Mouse (Mus musculus) megakaryocyte progenitor cell, adult 5-6 weeks (primary cell): Measurements from ENCODE around the gene Gm7138. TPM values are rescaled to one million over a fixed set of nuclear protein-coding genes. Genes with fewer than 3 reads are reported as not detected.
"Not testable (repeated sequence)": the region's sequence is repeated elsewhere in the genome, so short reads cannot be mapped to it uniquely, and the experiment has no call there.

ENCODE experiments used
- ATAC-seq: replicated peaks from 2 replicates; pipeline ENCODE4 v1.8.0; 2016; ENCODE audit warnings: mild to moderate bottlenecking, moderate TSS enrichment, inconsistent platforms; ENCODE audit not compliant: poor library complexity
- total RNA-seq, 2 experiments: library from RNA; stranded (forward) in 1 of 2; stranded (reverse) in 1 of 2; fragments of 157-497, 149-512 nt in 1 of 2; fragments of 200-1000 nt in 1 of 2; gene quantifications; 2 replicates each; pipeline versions ENCODE4 v1.2.3 to v1.2.4; 2015 to 2017

Gm7138 gene
- total RNA-seq, 2 experiments from 2014 or later = not detected

GRCm38 (mm10) chr10:77751254-77751653, 25.5 kb downstream of the Gm7138 start, which contains the start of gene Gm9736:
TSS of gene Gm9736 (minus strand) at chr10:77751354.
- not testable (repeated sequence) for ATAC-seq

GRCm38 (mm10) chr10:77750686-77751085, 26.1 kb downstream of the Gm7138 start:
- not testable (repeated sequence) for ATAC-seq

- not testable (repeated sequence) for ATAC-seq
Observed at GRCm38 (mm10) chr10:77741924-77742688, 34.6 kb downstream of the Gm7138 start, which contains the start of gene Gm18596. TSS of gene Gm18596 (minus strand) at chr10:77742638.

- no peak for ATAC-seq
Observed at GRCm38 (mm10) chr10:77738929-77739328, 37.8 kb downstream of the Gm7138 start.

- no peak for ATAC-seq
Observed at GRCm38 (mm10) chr10:77735928-77736327, 40.8 kb downstream of the Gm7138 start.

GRCm38 (mm10) chr10:77729241-77729640, 47.5 kb downstream of the Gm7138 start:
- peak; percentile 42; the same call in 1 of the 2 replicates for ATAC-seq

GRCm38 (mm10) chr10:77728280-77728679, 48.5 kb downstream of the Gm7138 start:
- ATAC-seq = no peak

Other genes with a start within 250 kb of the Gm7138 start
Only the 30 nearest of the 32 such genes appear.
- 54.1 and 60.0 TPM in 2 replicates for gene Pttg1ip, start 195.2 kb downstream of the Gm7138 start, total RNA-seq (2015)
- 31.8 and 37.6 TPM in 2 replicates for gene Pttg1ip, start 195.2 kb downstream of the Gm7138 start, total RNA-seq (2017)
- gene Sumo3, start 170.8 kb downstream of the Gm7138 start, total RNA-seq (2015) = 34.5 and 38.8 TPM in 2 replicates
- 187 and 212 TPM in 2 replicates for gene Sumo3, start 170.8 kb downstream of the Gm7138 start, total RNA-seq (2017)
- gene Gm49325, start 170.7 kb downstream of the Gm7138 start, total RNA-seq (2015) = not detected in 2 replicates
- 1.1 TPM in 1 of 2 replicates, not detected in the other for gene Gm49325, start 170.7 kb downstream of the Gm7138 start, total RNA-seq (2017)
- 22.8 and 25.1 TPM in 2 replicates for gene Ube2g2, start 154.7 kb downstream of the Gm7138 start, total RNA-seq (2015)
- gene Ube2g2, start 154.7 kb downstream of the Gm7138 start, total RNA-seq (2017) = 30.4 and 34.2 TPM in 2 replicates
- gene Tspear, start 90.4 kb downstream of the Gm7138 start, total RNA-seq (2015) = 0.12 and 0.96 TPM in 2 replicates
- not detected in 2 replicates for gene Tspear, start 90.4 kb downstream of the Gm7138 start, total RNA-seq (2017)
- not detected in 2 replicates for gene Gm19402, start 86.2 kb downstream of the Gm7138 start, total RNA-seq (2015)
- not detected in 2 replicates for gene Gm19402, start 86.2 kb downstream of the Gm7138 start, total RNA-seq (2017)
- not detected in 2 replicates for gene Gm9508, start 79.7 kb downstream of the Gm7138 start, total RNA-seq (2015)
- gene Gm9508, start 79.7 kb downstream of the Gm7138 start, total RNA-seq (2017) = not detected in 2 replicates
- gene Gm10272, start 70.3 kb downstream of the Gm7138 start, total RNA-seq (2015) = not detected in 2 replicates
- not detected in 2 replicates for gene Gm10272, start 70.3 kb downstream of the Gm7138 start, total RNA-seq (2017)
- gene Gm10024, start 65.5 kb downstream of the Gm7138 start, total RNA-seq (2015) = not detected in 2 replicates
- gene Gm10024, start 65.5 kb downstream of the Gm7138 start, total RNA-seq (2017) = not detected in 2 replicates
- gene Gm10142, start 61.1 kb downstream of the Gm7138 start, total RNA-seq (2015) = not detected in 2 replicates
- not detected in 2 replicates for gene Gm10142, start 61.1 kb downstream of the Gm7138 start, total RNA-seq (2017)
- gene Krtap12-1, start 56.3 kb downstream of the Gm7138 start, total RNA-seq (2015) = not detected in 2 replicates
- not detected in 2 replicates for gene Krtap12-1, start 56.3 kb downstream of the Gm7138 start, total RNA-seq (2017)
- not detected in 2 replicates for gene Gm10100, start 50.5 kb downstream of the Gm7138 start, total RNA-seq (2015)
- not detected in 2 replicates for gene Gm10100, start 50.5 kb downstream of the Gm7138 start, total RNA-seq (2017)
- gene Gm18596, start 34.3 kb downstream of the Gm7138 start, total RNA-seq (2015) = not detected in 2 replicates
- not detected in 2 replicates for gene Gm18596, start 34.3 kb downstream of the Gm7138 start, total RNA-seq (2017)
- not detected in 2 replicates for gene Gm9736, start 25.6 kb downstream of the Gm7138 start, total RNA-seq (2015)
- not detected in 2 replicates for gene Gm9736, start 25.6 kb downstream of the Gm7138 start, total RNA-seq (2017)
- gene Gm3233, start 17.3 kb downstream of the Gm7138 start, total RNA-seq (2015) = not detected in 2 replicates
- gene Gm3233, start 17.3 kb downstream of the Gm7138 start, total RNA-seq (2017) = not detected in 2 replicates
- gene Gm3238, start 5.6 kb downstream of the Gm7138 start, total RNA-seq (2015) = not detected in 2 replicates
- not detected in 2 replicates for gene Gm3238, start 5.6 kb downstream of the Gm7138 start, total RNA-seq (2017)
- gene Gm3250, start 5.6 kb upstream of the Gm7138 start, total RNA-seq (2015) = not detected in 2 replicates
- not detected in 2 replicates for gene Gm3250, start 5.6 kb upstream of the Gm7138 start, total RNA-seq (2017)
- gene Gm7137, start 11.3 kb upstream of the Gm7138 start, total RNA-seq (2015) = not detected in 2 replicates
- gene Gm7137, start 11.3 kb upstream of the Gm7138 start, total RNA-seq (2017) = not detected in 2 replicates
- gene Gm9639, start 18.1 kb upstream of the Gm7138 start, total RNA-seq (2015) = not detected in 2 replicates
- gene Gm9639, start 18.1 kb upstream of the Gm7138 start, total RNA-seq (2017) = not detected in 2 replicates
- gene Gm19668, start 22.2 kb upstream of the Gm7138 start, total RNA-seq (2015) = not detected in 2 replicates
- gene Gm19668, start 22.2 kb upstream of the Gm7138 start, total RNA-seq (2017) = not detected in 2 replicates
- gene Gm9507, start 34.9 kb upstream of the Gm7138 start, total RNA-seq (2015) = not detected in 2 replicates
- gene Gm9507, start 34.9 kb upstream of the Gm7138 start, total RNA-seq (2017) = not detected in 2 replicates
- not detected in 2 replicates for gene Gm2696, start 37.7 kb upstream of the Gm7138 start, total RNA-seq (2015)
- gene Gm2696, start 37.7 kb upstream of the Gm7138 start, total RNA-seq (2017) = not detected in 2 replicates
- not detected in 2 replicates for gene Krtap10-4, start 50.2 kb upstream of the Gm7138 start, total RNA-seq (2015)
- not detected in 2 replicates for gene Krtap10-4, start 50.2 kb upstream of the Gm7138 start, total RNA-seq (2017)
- not detected in 2 replicates for gene Krtap10-10, start 59.0 kb upstream of the Gm7138 start, total RNA-seq (2015)
- gene Krtap10-10, start 59.0 kb upstream of the Gm7138 start, total RNA-seq (2017) = not detected in 2 replicates
- gene Gm36176, start 69.9 kb upstream of the Gm7138 start, total RNA-seq (2015) = not detected in 2 replicates
- gene Gm36176, start 69.9 kb upstream of the Gm7138 start, total RNA-seq (2017) = not detected in 2 replicates
- not detected in 2 replicates for gene Gm10318, start 75.9 kb upstream of the Gm7138 start, total RNA-seq (2015)
- gene Gm10318, start 75.9 kb upstream of the Gm7138 start, total RNA-seq (2017) = not detected in 2 replicates
- not detected in 2 replicates for gene Gm3285, start 85.0 kb upstream of the Gm7138 start, total RNA-seq (2015)
- gene Gm3285, start 85.0 kb upstream of the Gm7138 start, total RNA-seq (2017) = not detected in 2 replicates
- gene Lrrc3, start 125.6 kb upstream of the Gm7138 start, total RNA-seq (2015) = 0.12 TPM in 1 of 2 replicates, not detected in the other
- not detected in 2 replicates for gene Lrrc3, start 125.6 kb upstream of the Gm7138 start, total RNA-seq (2017)
- 2.7 and 5.1 TPM in 2 replicates for gene Trpm2, start 193.6 kb upstream of the Gm7138 start, total RNA-seq (2015)
- 1.4 and 2.9 TPM in 2 replicates for gene Trpm2, start 193.6 kb upstream of the Gm7138 start, total RNA-seq (2017)
- 6.0 and 6.4 TPM in 2 replicates for gene 1810043G02Rik, start 201.6 kb upstream of the Gm7138 start, total RNA-seq (2015)
- gene 1810043G02Rik, start 201.6 kb upstream of the Gm7138 start, total RNA-seq (2017) = 5.9 and 11.2 TPM in 2 replicates